Mouse (Mus musculus) MEL (cell line): ENCODE results near the gene Pan2.

ENCODE experiments used
- CTCF ChIP-seq, 3 experiments: IDR thresholded peaks in 2 of 3; conservative IDR thresholded peaks in 1 of 3; 2 replicates each; pipeline ENCODE4 v1.5.1; 2011 to 2012; ENCODE audit warnings: low read length in 3 of 3, low read depth in 2 of 3, mild to moderate bottlenecking in 2 of 3, improper control_type of control experiment in 1 of 3, inconsistent platforms in 1 of 3, mixed read lengths in 1 of 3, moderate library complexity in 1 of 3; ENCODE audit not compliant: control insufficient read depth in 1 of 3, insufficient read depth in 1 of 3, poor library complexity in 1 of 3, severe bottlenecking in 1 of 3
- EP300 ChIP-seq, 2 experiments: IDR thresholded peaks; 2 replicates each; pipeline ENCODE4 v1.6.1; 2011; ENCODE audit warnings: improper control_type of control experiment in 2 of 2, low read length in 2 of 2, low read depth in 1 of 2, mild to moderate bottlenecking in 1 of 2
- KAT2A ChIP-seq: conservative IDR thresholded peaks from 2 replicates; pipeline ENCODE4 v1.6.1; 2012; ENCODE audit warnings: low read depth, low read length, improper control_type of control experiment, inconsistent platforms
- POLR2A ChIP-seq, 2 experiments: IDR thresholded peaks; 2 replicates each; pipeline ENCODE4 v1.6.1; 2011 to 2012; ENCODE audit warnings: low read length in 2 of 2, mild to moderate bottlenecking in 2 of 2, control low read depth in 1 of 2, improper control_type of control experiment in 1 of 2, low read depth in 1 of 2, moderate library complexity in 1 of 2; ENCODE audit not compliant: control insufficient read depth in 1 of 2, insufficient read depth in 1 of 2, poor library complexity in 1 of 2
- TBP ChIP-seq: IDR thresholded peaks from 2 replicates; pipeline ENCODE4 v1.8.0; 2011; ENCODE audit warnings: low read depth, low read length, improper control_type of control experiment
- UBTF ChIP-seq: IDR thresholded peaks from 2 replicates; pipeline ENCODE4 v1.6.1; 2012; ENCODE audit warnings: low read depth, mild to moderate bottlenecking, inconsistent platforms, low read length, improper control_type of control experiment, moderate library complexity, borderline replicate concordance; ENCODE audit not compliant: insufficient read depth

GRCm38 (mm10) chr10:128302785-128303125, 380 bp upstream of the Pan2 start:
- TF ChIP-seq CTCF (IDR thresholded peaks at IDR 0.05 in 2 of 3, conservative IDR thresholded peaks at IDR 0.05 in 1 of 3; ENCODE audit: control insufficient read depth in 1 of 3, insufficient read depth in 1 of 3, low read depth in 2 of 3, low read length in 3 of 3, poor library complexity in 1 of 3, severe bottlenecking in 1 of 3) = no peak
- no peak for TF ChIP-seq EP300 (IDR thresholded peaks at IDR 0.05; ENCODE audit: low read depth in 1 of 2, low read length in 2 of 2)
- no peak for TF ChIP-seq UBTF
- no peak for TF ChIP-seq KAT2A
- no peak for TF ChIP-seq POLR2A (IDR thresholded peaks at IDR 0.05; ENCODE audit: control insufficient read depth in 1 of 2, insufficient read depth in 1 of 2, low read depth in 1 of 2, low read length in 2 of 2, poor library complexity in 1 of 2)
- TF ChIP-seq TBP = no peak
